Mouse (Mus musculus) adrenal gland, postnatal 4 days (tissue): Measurements from ENCODE around the gene Olfr544. TPM values are rescaled to one million over a fixed set of nuclear protein-coding genes. Genes with fewer than 3 reads are reported as not detected.
A peak's percentile ranks its signal among the peaks of the same experiment; 100 is the strongest.

Source experiments
- DNase-seq, 2 experiments: peaks; one replicate each; pipeline ENCODE4 v3.0.0; 2021 to 2022; ENCODE audit warnings: low spot score in 2 of 2, mixed read lengths in 2 of 2
- total RNA-seq, 2 experiments: library from RNA; stranded (reverse); gene quantifications; 2 replicates each; pipeline ENCODE4 v1.2.3; 2021

Olfr544 gene
- total RNA-seq, 2 experiments from 2014 or later: not detected

DNA sequence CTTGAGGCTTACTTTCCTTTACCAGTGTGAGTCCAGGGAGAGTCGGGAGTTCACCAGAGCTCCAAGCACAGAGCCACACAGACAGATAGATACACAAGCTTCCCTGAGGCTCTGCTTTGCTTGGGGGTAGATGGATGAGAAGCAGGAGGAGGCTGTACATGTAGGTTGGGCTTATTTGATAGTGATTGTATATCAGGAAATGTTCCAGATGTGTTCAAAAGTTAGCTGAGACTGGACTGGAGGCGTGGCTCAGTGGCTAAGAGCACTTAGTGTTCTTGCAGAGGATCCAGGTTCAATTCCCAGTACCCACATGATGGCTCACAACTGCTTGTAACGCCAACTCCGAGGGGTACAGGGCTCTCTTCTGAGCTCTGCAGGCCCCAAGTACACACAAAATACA, 9.7 kb downstream of the Olfr544 start:
- no peak for DNase-seq

GRCm38 (mm10) chr7:102477377-102477776, 10.7 kb downstream of the Olfr544 start:
- no peak for DNase-seq

DNA sequence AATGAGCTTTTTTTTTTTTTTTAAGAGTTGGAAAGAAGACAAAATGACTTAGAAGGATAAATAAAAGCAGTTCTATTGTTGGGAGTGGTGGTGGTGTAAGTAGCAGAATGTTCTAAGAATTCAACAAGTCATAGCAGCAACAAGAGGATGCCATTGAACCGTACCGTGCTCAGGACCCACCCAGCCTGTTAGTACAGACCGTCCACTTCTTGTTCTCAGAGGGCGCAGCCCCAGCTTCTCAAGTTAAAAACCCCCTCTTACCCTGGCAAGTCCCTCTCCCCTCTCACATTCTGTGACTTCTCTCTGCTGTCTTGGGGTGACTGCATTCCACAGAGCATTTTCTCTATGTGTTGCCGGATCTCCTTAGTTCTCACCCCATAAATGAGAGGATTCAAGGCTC, 11.5 kb downstream of the Olfr544 start:
- DNase-seq: no peak

GRCm38 (mm10) chr7:102472675-102473074, 15.4 kb downstream of the Olfr544 start:
- DNase-seq: no peak

DNA sequence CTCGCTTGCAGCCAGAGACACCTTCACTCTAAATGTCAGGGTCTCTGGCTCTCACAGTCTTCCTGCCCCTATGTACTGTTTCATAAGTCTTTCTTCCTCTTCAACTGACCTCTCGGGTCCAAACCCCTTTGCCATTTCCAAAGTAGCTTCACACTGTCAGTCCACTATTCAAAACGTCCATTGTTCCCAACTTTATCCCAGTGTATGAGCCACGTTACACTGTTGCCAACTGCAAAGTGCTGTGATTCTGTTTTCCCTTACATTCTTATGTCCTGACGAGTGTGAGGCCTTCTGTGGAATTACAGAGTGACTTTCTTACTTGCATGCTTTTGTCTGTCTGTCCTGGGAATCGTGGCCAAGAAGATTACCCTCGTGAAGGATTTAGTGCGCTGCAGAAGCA, 20.5 kb downstream of the Olfr544 start:
- DNase-seq: no peak

DNA sequence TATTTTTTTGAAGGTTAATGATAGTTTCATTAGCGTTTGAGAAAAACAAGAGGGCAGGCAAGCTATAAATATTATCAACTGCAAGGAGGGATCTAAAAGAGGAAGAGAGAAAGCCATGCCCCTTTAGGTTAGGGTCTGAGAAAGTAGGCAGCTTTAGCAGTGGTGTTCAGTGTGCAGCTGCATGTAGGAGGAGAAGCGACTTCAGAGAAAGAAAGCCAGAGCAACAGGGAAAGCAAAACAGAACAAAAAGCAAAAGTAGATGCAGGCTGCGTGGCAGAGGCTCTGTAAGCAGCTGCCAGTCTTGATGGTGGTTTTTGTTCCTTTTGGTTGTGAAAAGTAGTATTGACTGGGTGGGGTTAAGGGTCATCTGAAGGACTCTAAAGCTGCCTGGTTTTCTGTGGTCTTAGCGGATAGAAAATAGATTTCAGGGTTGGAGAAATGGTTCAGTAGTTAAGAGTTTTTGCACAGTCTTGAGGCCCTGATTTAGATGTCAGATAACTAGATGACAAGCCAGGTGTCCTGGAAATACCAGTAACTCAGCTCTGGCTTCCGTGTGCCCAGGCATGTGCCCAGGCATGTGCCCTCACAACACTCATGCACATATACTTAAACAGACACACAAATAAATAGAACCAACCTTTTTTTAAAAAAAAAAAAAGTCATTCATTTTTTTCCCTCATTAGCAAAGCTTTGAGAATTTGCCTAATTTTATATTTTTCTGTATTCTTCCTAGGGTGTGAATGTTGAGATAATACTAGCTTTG, 29.3 kb downstream of the Olfr544 start:
- DNase-seq: no peak

DNA sequence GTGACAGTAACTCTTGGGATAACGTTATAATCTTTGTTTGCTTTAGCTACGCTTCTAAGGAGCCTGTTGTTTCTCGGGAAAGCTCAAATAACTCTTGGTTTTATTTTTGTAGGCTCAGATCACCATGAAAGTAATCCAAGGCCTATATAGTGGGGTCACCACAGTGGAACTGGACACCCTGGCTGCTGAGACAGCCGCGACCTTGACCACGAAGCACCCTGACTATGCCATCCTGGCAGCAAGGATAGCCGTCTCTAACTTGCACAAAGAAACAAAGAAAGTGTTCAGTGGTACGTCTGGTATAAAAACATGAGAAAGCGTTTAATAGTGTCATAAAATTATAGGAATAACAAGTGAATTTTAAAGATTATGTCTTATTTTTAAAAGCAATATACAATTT, 41.7 kb downstream of the Olfr544 start:
- no peak for DNase-seq

DNA sequence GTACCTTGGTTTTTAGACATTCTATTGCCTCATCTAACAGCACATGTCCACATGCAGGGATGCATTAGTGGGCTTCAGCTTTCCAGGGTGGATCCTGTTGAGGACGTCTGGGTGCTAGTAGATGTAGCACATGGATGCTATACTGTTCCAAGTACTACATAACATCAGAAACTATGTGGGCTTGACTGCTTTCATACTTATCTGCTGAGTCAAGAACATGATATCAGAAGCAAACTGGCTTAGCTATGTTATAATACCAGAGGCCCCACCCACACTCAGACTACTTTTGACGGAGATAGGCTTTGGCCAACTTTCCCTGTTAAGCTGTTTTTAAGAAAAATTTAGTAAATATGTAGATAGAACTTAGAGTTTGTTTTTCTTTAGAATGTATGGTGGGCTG, 43.8 kb downstream of the Olfr544 start:
- no peak for DNase-seq

GRCm38 (mm10) chr7:102442432-102442831, 45.7 kb downstream of the Olfr544 start:
- no peak for DNase-seq

DNA sequence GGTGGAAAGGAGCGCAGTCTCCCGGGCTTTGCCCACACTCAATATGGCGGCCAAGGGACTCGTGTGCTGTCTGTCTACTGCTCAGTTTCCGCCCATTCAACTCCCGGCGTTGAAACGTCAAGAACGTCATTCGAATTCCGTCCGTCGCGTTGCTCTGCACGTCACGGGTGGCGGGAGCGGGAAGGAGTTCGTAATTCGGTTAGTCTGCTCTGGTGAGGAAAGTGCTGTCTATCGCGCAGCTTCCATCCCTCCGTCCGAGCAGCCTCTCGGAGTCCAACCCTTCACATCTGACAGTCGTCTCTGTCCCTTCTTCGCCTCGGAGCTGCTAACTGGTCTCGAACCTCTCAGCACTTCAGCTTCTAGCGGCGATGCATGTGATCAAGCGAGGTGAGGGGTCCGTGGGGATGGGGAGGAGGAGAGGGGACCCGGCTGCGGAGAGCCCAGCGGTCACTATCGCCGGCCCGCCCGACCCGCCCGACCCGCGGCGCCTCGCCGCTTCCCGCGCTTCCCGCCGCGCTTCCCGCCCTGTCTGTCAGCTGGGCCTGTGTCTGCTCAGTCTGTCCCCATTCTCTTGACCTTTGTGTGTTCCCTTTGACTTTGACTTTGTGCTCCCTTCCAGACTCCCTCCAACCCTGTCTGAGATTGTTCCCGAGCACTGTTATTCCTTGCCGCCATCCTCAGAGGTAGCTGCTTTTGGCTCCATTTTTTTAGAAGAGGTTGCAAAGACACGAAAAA, 46.3 kb downstream of the Olfr544 start, which contains the start of gene Rrm1:
Gene Rrm1, plus strand, starts transcription at position 39 of the 735 bp plus-strand sequence.
- peak; percentile 81 to 88 for DNase-seq

GRCm38 (mm10) chr7:102440822-102441656, 47.1 kb downstream of the Olfr544 start:
- no peak for DNase-seq

GRCm38 (mm10) chr7:102434344-102434743, 53.8 kb downstream of the Olfr544 start:
- no peak for DNase-seq

Other genes starting within 250 kb of the Olfr544 start
- 10 to 100 TPM; 57.3 to 57.5 TPM for gene Rhog, start 232.3 kb downstream of the Olfr544 start, total RNA-seq
- gene Stim1, start 220.5 kb downstream of the Olfr544 start, total RNA-seq: 10 to 100 TPM; 68.2 to 74.1 TPM
- 10 to 100 TPM; 72.0 to 73.4 TPM for gene Rrm1, start 46.6 kb downstream of the Olfr544 start, total RNA-seq
- not detected for gene Olfr543, start 6.6 kb downstream of the Olfr544 start, total RNA-seq
- gene Olfr545, start 11.3 kb upstream of the Olfr544 start, total RNA-seq: not detected
- not detected for gene Olfr547, start 46.4 kb upstream of the Olfr544 start, total RNA-seq
- not detected for gene Olfr548-ps1, start 52.6 kb upstream of the Olfr544 start, total RNA-seq
- not detected for gene Olfr549, start 61.6 kb upstream of the Olfr544 start, total RNA-seq
- 10 to 100 TPM; 21.2 to 21.9 TPM for gene Trim21, start 77.2 kb upstream of the Olfr544 start, total RNA-seq
- not detected for gene Olfr550, start 83.1 kb upstream of the Olfr544 start, total RNA-seq
- gene Olfr551, start 103.6 kb upstream of the Olfr544 start, total RNA-seq: not detected
- gene Olfr552, start 109.5 kb upstream of the Olfr544 start, total RNA-seq: under 1 TPM in 1 of 2 experiments, not detected in 1; 0.08 TPM
- gene Olfr553, start 129.9 kb upstream of the Olfr544 start, total RNA-seq: not detected
- gene Olfr554, start 150.1 kb upstream of the Olfr544 start, total RNA-seq: not detected
- not detected for gene Olfr555, start 170.5 kb upstream of the Olfr544 start, total RNA-seq
- not detected for gene Olfr556, start 176.6 kb upstream of the Olfr544 start, total RNA-seq
- 10 to 100 TPM; 16.0 to 20.2 TPM for gene Trim68, start 199.0 kb upstream of the Olfr544 start, total RNA-seq
- gene Olfr557, start 207.6 kb upstream of the Olfr544 start, total RNA-seq: not detected
- under 1 TPM; 0.54 to 0.62 TPM for gene Olfr558, start 213.9 kb upstream of the Olfr544 start, total RNA-seq
- not detected for gene Olfr33, start 230.8 kb upstream of the Olfr544 start, total RNA-seq
- not detected for gene Olfr559, start 239.2 kb upstream of the Olfr544 start, total RNA-seq